Mouse (Mus musculus) C2C12 (cell line): Measurements from ENCODE around the gene Fst.

Experiments
- CTCF ChIP-seq: IDR thresholded peaks from one replicate; pipeline ENCODE4 v1.5.1; 2011; ENCODE audit not compliant: control insufficient read depth, insufficient read depth, insufficient read length
- FOSL1 ChIP-seq: IDR thresholded peaks from one replicate; pipeline ENCODE4 v1.8.0; 2011; ENCODE audit warnings: mild to moderate bottlenecking, low read length; ENCODE audit not compliant: poor library complexity, insufficient read depth, severe bottlenecking
- MAX ChIP-seq: IDR thresholded peaks from one replicate; pipeline ENCODE4 v1.6.1; 2011; ENCODE audit warnings: mild to moderate bottlenecking, control low read depth
- MYOD1 ChIP-seq: IDR thresholded peaks from one replicate; pipeline ENCODE4 v1.6.1; 2011; ENCODE audit warnings: low read depth; ENCODE audit not compliant: control insufficient read depth, insufficient read length
- USF1 ChIP-seq: IDR thresholded peaks from one replicate; pipeline ENCODE4 v1.6.1; 2011; ENCODE audit warnings: low read depth, mild to moderate bottlenecking, control low read depth, moderate library complexity

GRCm38 (mm10) chr13:114432491-114432890 is 26.3 kb downstream of the Fst start:
- no peak for TF ChIP-seq CTCF
- TF ChIP-seq USF1: no peak
- TF ChIP-seq MYOD1: no peak
- no peak for TF ChIP-seq FOSL1
- no peak for TF ChIP-seq MAX
